Mouse (Mus musculus) cortical plate, adult 2 months (tissue): ENCODE results near the gene Sept1.
"Not testable (repeated sequence)": the region's sequence is repeated elsewhere in the genome, so short reads cannot be mapped to it uniquely, and the experiment has no call there.

Experiments used
- CTCF ChIP-seq: fragments of 200-500 bp; IDR thresholded peaks from 2 replicates; pipeline ENCODE4 v1.5.1; 2011; ENCODE audit warnings: mild to moderate bottlenecking, control low read depth, low read length; ENCODE audit not compliant: insufficient read depth; ENCODE audit errors: extremely low read depth
- POLR2A ChIP-seq: fragments of 200-500 bp; IDR thresholded peaks from 2 replicates; pipeline ENCODE4 v1.6.1; 2011; ENCODE audit warnings: mild to moderate bottlenecking, low read length, control low read depth; ENCODE audit not compliant: insufficient read depth; ENCODE audit errors: extremely low read depth

DNA sequence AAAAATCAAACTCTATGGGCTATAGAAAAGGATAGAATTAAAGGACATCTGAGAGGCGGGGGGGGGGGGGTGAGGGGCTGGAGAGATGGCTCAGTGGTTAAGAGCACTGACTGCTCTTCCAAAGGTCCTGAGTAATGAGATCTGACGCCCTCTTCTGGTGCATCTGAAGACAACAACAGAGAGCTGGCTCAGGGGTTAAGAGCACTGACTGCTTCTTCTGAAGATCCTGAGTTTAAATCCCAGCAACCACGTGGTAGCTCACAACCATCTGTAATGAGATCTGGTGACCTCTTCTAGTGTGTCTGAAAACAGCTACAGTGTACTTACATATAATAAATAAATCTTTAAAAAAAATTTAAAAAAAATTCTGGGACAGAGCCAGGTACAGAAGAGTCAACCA lies 51.2 kb downstream of the Sept1 start:
- TF ChIP-seq POLR2A, CTCF: not testable (repeated sequence)
